Mouse (Mus musculus) right cerebral cortex, postnatal 25 days (tissue): ENCODE results near the gene Dync1li2.

Experiments
- DNase-seq: peaks from one replicate; pipeline ENCODE4 v3.0.0; 2022

Dync1li2 gene

GRCm38 (mm10) chr8:104442299-104443124, at the start of gene Dync1li2:
Gene Dync1li2 (minus strand): TSS chr8:104443047.
- DNase-seq: peak; percentile 93

GRCm38 (mm10) chr8:104479091-104479490, 36.2 kb upstream of the Dync1li2 start:
- no peak for DNase-seq

GRCm38 (mm10) chr8:104472465-104472864, 29.6 kb upstream of the Dync1li2 start:
- no peak for DNase-seq

- DNase-seq: no peak
Observed at GRCm38 (mm10) chr8:104467463-104467862, 24.6 kb upstream of the Dync1li2 start.

GRCm38 (mm10) chr8:104452177-104452576, 9.3 kb upstream of the Dync1li2 start:
- DNase-seq: no peak

GRCm38 (mm10) chr8:104448796-104449195, 5.9 kb upstream of the Dync1li2 start:
- DNase-seq: no peak

GRCm38 (mm10) chr8:104446016-104446415, 3.2 kb upstream of the Dync1li2 start:
- DNase-seq: no peak

- no peak for DNase-seq
Observed at GRCm38 (mm10) chr8:104445248-104445647, 2.4 kb upstream of the Dync1li2 start.

GRCm38 (mm10) chr8:104443125-104443679, 355 bp upstream of the Dync1li2 start:
- no peak for DNase-seq

GRCm38 (mm10) chr8:104441613-104442012, 1.2 kb downstream of the Dync1li2 start:
- DNase-seq: no peak

GRCm38 (mm10) chr8:104439461-104439860, 3.4 kb downstream of the Dync1li2 start:
- no peak for DNase-seq

- DNase-seq: no peak
Observed at GRCm38 (mm10) chr8:104437494-104438135, 5.2 kb downstream of the Dync1li2 start.

- no peak for DNase-seq
Observed at GRCm38 (mm10) chr8:104436591-104436990, 6.3 kb downstream of the Dync1li2 start.

GRCm38 (mm10) chr8:104436038-104436437, 6.8 kb downstream of the Dync1li2 start:
- peak; percentile 92 for DNase-seq

GRCm38 (mm10) chr8:104434826-104435354, 8.0 kb downstream of the Dync1li2 start:
- no peak for DNase-seq

GRCm38 (mm10) chr8:104434275-104434674, 8.6 kb downstream of the Dync1li2 start:
- no peak for DNase-seq

- DNase-seq: no peak
Observed at GRCm38 (mm10) chr8:104433191-104433842, 9.5 kb downstream of the Dync1li2 start.

GRCm38 (mm10) chr8:104432656-104433055, 10.2 kb downstream of the Dync1li2 start:
- no peak for DNase-seq

GRCm38 (mm10) chr8:104430230-104430629, 12.6 kb downstream of the Dync1li2 start:
- no peak for DNase-seq

GRCm38 (mm10) chr8:104427703-104428102, 15.1 kb downstream of the Dync1li2 start:
- DNase-seq: no peak

- no peak for DNase-seq
Observed at GRCm38 (mm10) chr8:104422313-104422712, 20.5 kb downstream of the Dync1li2 start.

GRCm38 (mm10) chr8:104416022-104416421, 26.8 kb downstream of the Dync1li2 start:
- no peak for DNase-seq

GRCm38 (mm10) chr8:104414204-104414603, 28.6 kb downstream of the Dync1li2 start:
- DNase-seq: no peak
